Mouse (Mus musculus) embryo, embryonic 11 days (tissue): ENCODE measurements around the gene Lrrc46.

ENCODE experiments used
- DNase-seq: peaks from one replicate; pipeline ENCODE4 v3.0.0-alpha.2; 2015

Lrrc46 gene

DNA sequence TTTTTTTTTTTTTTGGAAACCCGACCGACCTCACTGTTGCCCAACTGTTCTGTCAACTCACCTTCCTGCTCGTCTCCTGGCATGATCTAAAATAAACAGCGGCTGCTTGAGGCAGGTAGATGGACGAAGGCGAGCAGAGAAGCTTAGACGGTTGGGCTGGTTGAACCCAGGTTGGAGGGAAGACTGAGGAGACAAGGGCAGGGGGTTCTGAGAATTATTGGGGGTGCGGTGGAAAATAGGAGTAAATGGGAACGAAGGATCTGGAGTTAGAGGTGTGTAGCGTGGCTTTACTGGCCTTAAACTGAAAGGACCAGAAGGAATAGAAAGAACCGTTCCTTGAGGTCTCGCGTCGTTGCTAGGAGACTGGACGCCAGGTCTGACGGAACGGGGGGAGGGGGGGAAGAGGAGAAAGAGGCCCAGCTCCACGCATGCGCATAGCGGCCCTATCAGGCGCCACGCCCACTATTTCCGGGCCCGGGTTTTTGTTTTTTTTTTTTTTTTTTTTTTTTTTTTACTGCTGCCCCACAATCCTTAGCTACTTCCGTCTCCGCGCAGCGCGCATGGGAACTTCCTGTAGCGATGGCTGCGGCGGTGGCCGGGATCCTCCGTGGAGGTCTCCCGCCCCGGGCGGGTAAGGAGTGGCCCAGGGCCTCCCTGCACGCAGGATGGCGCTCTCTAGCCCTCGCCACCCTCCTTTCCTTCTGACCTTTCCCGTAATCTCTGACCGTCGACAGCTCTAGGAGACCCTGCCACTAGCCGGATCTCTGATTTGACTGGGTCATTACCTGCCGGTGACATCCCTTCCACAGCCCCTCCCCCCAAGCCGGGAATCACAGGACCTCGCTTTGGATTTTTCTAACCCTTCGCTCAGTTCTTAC lies at the start of gene Lrrc46, which contains the start of gene Mrpl10:
Gene Lrrc46, minus strand, starts transcription at position 386 of the 878 bp plus-strand sequence.
Gene Mrpl10, plus strand, starts transcription at position 539 of the 878 bp plus-strand sequence.
- peak; percentile 97 for DNase-seq

GRCm38 (mm10) chr11:97086365-97086764 lies 45.2 kb upstream of the Lrrc46 start:
- DNase-seq = no peak

GRCm38 (mm10) chr11:97084821-97085505 lies 43.8 kb upstream of the Lrrc46 start:
- no peak for DNase-seq

GRCm38 (mm10) chr11:97083401-97084140 lies 42.4 kb upstream of the Lrrc46 start:
- DNase-seq = peak; percentile 11

DNA sequence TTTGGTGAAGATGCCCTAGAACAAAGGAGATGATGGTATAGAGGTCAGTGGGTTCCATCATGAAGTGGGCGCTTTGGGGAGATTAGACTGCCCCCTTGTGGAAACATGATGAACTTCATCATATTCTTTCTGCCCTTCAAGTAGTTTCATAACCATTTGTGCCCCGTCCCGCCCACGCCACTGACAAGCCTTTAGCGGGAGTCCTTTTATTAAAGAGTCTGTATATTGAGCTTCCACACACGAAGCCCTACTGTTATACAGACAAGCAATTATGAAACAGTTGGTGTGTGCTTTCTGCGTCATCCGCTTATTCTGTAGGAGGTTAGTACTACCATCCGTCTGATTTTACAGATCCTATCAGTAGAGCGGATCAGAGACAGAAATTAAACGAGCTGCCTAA lies 41.8 kb upstream of the Lrrc46 start:
- peak; percentile 48 for DNase-seq

GRCm38 (mm10) chr11:97080291-97080690 lies 39.1 kb upstream of the Lrrc46 start:
- DNase-seq = no peak

GRCm38 (mm10) chr11:97078751-97079150 lies 37.5 kb upstream of the Lrrc46 start:
- peak; percentile 63 for DNase-seq

DNA sequence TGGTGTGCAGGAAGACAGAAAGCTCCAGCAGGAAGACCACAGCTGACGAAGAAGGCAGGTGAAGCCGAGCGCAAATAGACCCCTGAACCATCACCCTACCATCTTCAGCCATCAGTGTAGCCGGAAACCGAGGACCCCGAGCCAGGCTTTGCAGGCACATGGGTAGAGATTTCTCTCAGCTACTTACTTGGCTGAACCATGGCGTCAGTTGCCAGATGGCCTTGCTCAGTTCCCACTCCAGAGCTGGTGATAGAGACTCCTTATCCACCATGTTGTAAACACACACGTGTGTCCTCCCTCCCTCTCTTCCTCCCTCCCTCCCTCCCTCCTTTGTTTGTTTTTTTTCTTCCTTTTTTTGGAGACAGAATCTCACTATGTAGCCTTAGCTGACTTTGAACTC lies 33.0 kb upstream of the Lrrc46 start:
- DNase-seq = no peak

- peak; percentile 75 for DNase-seq
Observed at GRCm38 (mm10) chr11:97072533-97072932, 31.3 kb upstream of the Lrrc46 start.

DNA sequence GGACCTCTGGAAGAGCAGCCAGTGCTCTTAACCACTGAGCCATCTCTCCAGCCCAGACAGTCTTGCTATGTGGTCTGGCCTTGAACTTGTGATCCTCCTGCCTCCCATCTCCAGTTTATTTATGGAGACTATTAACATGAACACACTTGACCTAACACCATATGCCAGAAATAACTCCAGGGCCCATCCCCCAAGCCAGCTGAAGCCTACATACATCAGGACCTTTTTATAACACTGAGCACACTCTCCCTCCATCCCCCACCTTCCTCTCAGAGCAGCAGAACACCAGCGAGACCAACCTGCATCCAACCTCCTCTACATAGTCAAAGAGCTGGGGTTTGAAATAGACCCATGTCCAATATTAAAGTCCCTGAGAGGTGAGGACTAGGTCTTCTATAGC lies 29.9 kb upstream of the Lrrc46 start:
- DNase-seq = no peak

GRCm38 (mm10) chr11:97069770-97070169 lies 28.6 kb upstream of the Lrrc46 start:
- DNase-seq = no peak

DNA sequence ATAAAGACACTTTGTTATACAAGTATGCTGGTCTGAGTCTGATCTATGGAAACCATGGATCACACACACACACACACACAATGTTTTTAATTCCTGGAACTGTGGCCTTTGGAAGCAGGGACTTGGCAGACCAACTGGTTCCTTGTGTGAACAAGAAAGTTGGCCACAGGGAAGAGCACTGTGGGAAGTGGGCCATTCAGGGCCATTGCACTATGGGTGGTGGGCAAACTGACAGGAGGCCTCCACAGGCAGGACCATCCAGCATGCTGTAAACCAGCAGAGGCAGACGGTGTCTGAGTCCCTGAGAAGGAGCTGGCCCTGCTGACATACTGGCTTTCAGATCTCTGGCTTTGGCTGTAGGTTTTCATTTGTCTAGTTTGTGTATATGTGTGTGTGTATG lies 28.1 kb upstream of the Lrrc46 start:
- no peak for DNase-seq

DNA sequence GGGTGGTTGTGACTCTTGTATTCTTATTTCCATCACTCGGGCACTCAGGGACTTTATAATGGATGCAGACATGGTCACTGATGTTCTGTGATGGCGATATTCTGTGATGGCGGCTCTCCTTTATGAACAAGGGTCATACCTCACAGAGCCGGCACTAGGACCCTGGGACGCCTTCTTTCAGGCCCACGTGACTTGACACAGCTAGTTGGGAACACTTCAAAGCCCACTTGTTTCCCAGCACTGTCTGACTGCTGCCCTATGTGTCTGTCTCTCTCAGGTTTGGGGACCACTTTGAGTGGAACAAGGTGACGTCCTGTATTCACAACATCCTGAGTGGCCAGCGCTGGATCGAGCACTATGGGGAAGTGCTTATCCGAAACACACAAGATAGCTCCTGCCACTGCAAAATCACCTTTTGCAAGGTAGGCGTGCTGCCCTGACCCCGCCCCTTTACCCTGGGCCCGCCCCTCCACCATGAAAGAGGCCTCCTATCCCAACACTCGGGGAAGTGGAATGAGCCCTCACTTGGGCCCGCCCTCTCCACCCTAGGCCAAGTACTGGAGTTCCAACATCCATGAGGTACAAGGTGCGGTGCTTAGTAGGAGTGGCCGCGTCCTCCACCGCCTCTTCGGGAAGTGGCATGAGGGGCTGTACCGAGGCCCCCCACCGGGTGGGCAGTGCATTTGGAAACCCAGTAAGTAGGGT lies 25.6 kb upstream of the Lrrc46 start:
- peak; percentile 17 for DNase-seq

GRCm38 (mm10) chr11:97065538-97066295 lies 24.5 kb upstream of the Lrrc46 start:
- no peak for DNase-seq

GRCm38 (mm10) chr11:97063921-97064295 lies 22.7 kb upstream of the Lrrc46 start:
- DNase-seq = no peak

DNA sequence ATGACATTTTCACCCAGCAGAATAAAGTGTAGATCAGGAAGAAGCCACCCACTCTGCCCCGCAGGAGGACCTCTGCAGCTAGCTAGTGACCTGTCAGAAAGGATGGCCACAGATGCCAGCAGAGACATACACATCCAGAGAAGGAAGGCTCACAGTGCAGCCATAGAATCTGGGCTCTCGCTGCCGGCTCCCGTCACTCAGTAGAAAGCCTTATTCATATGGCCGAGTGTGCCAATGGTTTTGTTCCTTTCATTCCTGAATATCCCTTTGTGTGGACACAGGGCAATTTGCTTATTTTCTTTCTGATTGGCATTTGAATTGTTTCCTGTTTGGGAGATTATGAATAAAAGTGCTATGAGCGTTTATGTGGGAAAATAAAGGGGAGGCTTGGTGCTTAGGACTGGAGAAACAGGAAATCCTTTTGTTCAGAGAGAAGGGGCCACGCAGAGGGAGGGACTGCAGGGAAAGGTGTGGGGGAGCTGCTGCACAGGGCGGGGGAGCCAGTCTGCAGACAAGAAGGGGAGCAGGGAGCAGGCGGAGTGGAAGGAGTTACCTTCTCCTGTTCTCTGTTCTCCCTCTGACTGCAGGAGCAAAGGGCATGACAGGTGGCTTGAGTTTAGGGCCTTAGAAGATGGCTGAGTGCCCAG lies 22.2 kb upstream of the Lrrc46 start:
- no peak for DNase-seq

- peak; percentile 23 for DNase-seq
Observed at GRCm38 (mm10) chr11:97052219-97052646, 11.0 kb upstream of the Lrrc46 start.

GRCm38 (mm10) chr11:97050944-97051586 lies 9.9 kb upstream of the Lrrc46 start:
- DNase-seq = no peak

DNA sequence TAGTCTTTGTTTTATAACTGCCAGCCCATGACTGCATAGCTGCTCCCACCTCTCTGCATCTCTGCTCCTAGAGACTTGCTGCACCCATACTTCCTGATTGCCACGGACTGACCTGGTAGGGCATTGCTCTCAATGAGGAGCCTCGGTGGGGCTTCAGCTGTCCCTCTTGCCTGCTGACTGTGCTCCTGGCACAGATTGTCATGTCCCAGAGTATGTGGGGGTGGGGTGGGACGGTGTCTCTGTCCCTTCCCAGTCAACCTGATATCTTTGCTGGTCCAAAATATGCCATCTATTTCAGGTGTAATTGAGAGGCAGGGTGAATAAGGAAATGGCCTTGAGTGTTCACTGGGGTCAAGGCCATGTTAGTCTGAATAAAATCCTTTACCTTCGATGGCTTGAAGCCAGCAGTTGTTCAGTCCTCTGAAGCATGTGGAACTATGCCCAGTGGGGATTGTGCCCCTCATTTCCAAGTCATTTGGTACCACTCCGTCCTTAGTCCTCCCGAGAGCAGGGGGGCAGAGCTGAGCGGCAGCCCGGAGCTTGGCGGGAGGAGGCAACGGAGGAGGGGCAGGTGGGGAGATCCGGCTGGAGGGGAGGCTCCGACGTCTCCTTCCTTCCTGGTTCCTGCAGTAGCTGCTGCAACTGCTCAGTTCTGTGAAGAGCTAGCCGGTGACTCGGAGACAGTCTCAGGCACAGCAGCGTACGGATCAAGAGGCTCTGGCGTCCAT lies 9.2 kb upstream of the Lrrc46 start, which contains the start of gene Osbpl7:
Gene Osbpl7, plus strand, starts transcription at position 413 of the 728 bp plus-strand sequence.
- peak; percentile 84 for DNase-seq
